Mouse (Mus musculus) cerebellum, adult 2 months (tissue): ENCODE results near the gene Pafah2.

Experiments
- CTCF ChIP-seq: fragments of 200-500 bp; IDR thresholded peaks from 2 replicates; pipeline ENCODE4 v1.5.1; 2011; ENCODE audit warnings: low read depth, mild to moderate bottlenecking, control low read depth, low read length, moderate library complexity, borderline replicate concordance; ENCODE audit not compliant: insufficient read depth
- POLR2A ChIP-seq: fragments of 200-500 bp; IDR thresholded peaks from 2 replicates; pipeline ENCODE4 v1.6.1; 2011; ENCODE audit warnings: low read length, control low read depth, borderline replicate concordance; ENCODE audit not compliant: insufficient read depth

DNA sequence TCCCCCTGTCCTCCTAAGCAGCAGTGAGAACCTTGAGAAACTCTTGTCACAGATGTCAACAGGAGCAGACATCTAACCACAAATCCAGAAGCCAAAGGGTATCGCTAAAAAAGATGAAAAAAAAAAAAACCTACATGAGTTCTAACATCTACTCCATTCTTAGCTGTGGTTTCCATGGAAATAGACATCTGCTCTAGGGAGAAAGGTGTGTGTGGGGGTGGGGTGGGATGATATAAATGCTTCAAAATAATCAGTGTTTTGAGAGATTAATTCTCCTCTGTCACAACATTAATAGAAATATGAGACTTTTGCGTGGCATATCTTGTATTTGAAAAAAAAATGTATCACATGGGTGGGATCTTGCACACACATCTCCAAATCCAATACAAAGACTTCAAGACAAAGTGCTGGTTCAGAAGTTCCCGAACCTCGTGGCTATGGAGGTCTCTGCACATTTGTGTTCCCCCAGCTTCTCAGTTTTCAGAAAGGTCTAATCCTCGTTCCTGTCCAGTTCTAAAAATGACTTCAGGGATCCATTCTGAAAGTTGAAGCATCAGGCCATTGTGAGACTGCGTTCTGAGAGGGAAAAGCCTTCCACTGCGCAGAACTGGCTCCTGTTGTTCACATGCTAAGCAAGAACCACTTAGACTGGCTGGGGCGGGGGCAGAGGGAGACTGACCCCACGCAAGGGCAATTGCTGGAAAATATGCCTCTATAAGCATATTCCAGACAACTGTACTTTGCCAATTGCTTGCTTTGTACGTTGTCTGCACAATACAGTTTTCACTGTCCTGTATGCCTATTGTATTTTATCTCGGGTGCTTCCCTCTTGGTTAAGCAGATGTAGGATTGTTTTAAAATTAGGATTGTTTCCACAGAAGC lies 70.5 kb downstream of the Pafah2 start:
- TF ChIP-seq CTCF = no peak
- TF ChIP-seq POLR2A = no peak
